Mouse (Mus musculus) heart, embryonic 12.5 days (tissue): ENCODE measurements at regions not wholly inside any gene's neighbourhood (a gene's known extent, or its start where the extent isn't known, plus 50 kb on each side); places are given as distances from the start of the nearest gene placed in this dataset.

ENCODE experiments used
- ATAC-seq: fragments of 200-750 bp; cut with Nextera tagmentation; 2 replicates; pipeline ENCODE4 v1.8.0; 2017; ENCODE audit warnings: moderate TSS enrichment, moderate library complexity; ENCODE audit not compliant: insufficient number of reproducible peaks, low FRiP score
- H3K27ac ChIP-seq: fragments of 300-500 bp; sonication (generic); 2 replicates; pipeline ENCODE4 v1.5.1; 2016; ENCODE audit warnings: mild to moderate bottlenecking, moderate library complexity; ENCODE audit not compliant: poor library complexity, severe bottlenecking
- H3K27me3 ChIP-seq: fragments of 300-500 bp; sonication (generic); replicated peaks from 2 replicates; pipeline ENCODE4 v1.6.1; 2016; ENCODE audit warnings: mild to moderate bottlenecking, moderate library complexity
- H3K36me3 ChIP-seq: fragments of 300-500 bp; sonication (generic); 2 replicates; pipeline ENCODE4 v1.6.1; 2016; ENCODE audit warnings: mild to moderate bottlenecking, moderate library complexity
- H3K4me1 ChIP-seq: fragments of 300-500 bp; sonication (generic); replicated peaks from 2 replicates; pipeline ENCODE4 v1.6.1; 2016; ENCODE audit warnings: mild to moderate bottlenecking
- H3K4me2 ChIP-seq: fragments of 300-500 bp; sonication (generic); 2 replicates; pipeline ENCODE4 v1.6.1; 2016; ENCODE audit warnings: mild to moderate bottlenecking, moderate library complexity
- H3K4me3 ChIP-seq: fragments of 300-500 bp; sonication (generic); 2 replicates; pipeline ENCODE4 v1.5.1; 2016; ENCODE audit warnings: mild to moderate bottlenecking
- H3K9ac ChIP-seq: fragments of 300-500 bp; sonication (generic); 2 replicates; pipeline ENCODE4 v1.6.1; 2016; ENCODE audit warnings: mild to moderate bottlenecking, moderate library complexity
- H3K9me3 ChIP-seq: fragments of 300-500 bp; sonication (generic); replicated peaks from 2 replicates; pipeline ENCODE4 v1.6.1; 2016; ENCODE audit warnings: mild to moderate bottlenecking, moderate library complexity
- whole genome bisulfite sequencing: fragments of 180-500 bp; shearing (Covaris S2); methylation state at CpG from one replicate; pipeline ENCODE4 v1.1.7; 2016; 5-methylcytosine and 5-hydroxymethylcytosine counted together

DNA sequence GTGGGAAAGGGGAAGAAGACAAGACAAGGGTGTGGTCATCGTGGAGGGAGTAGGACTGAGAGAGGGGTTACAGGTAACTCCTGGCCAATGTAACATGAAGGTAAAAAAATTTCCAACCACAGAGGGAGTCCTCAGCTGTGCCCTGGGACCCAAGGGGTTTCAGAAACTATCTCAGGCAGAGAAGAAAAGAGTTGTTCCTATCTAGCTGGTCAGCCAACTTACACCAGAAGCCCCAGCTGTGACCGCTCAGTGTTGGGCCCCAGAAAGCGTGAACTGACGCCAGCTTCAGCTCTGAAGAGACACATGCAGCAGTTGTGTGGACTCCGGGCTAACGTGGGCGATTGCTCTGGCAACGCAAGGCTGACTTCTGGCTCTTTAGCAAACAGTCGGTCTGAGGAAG is 52.2 kb downstream of the Rhob start:
- no peaks in the 10 kb centered on the region for H3K36me3 ChIP-seq
- H3K4me3 ChIP-seq, result no peak overlapping the region
- H3K9me3 ChIP-seq, result no peaks in the 10 kb centered on the region
- no peak overlapping the region for H3K27ac ChIP-seq
- 75% methylated on average over 9 of the region's 9 CpGs for WGBS
- H3K4me2 ChIP-seq, result no peak overlapping the region
- H3K27me3 ChIP-seq, result no peaks in the 10 kb centered on the region
- H3K4me1 ChIP-seq, result peaks cover 24% of the 10 kb centered on the region
- ATAC-seq, result no peak
- no peak overlapping the region for H3K9ac ChIP-seq

DNA sequence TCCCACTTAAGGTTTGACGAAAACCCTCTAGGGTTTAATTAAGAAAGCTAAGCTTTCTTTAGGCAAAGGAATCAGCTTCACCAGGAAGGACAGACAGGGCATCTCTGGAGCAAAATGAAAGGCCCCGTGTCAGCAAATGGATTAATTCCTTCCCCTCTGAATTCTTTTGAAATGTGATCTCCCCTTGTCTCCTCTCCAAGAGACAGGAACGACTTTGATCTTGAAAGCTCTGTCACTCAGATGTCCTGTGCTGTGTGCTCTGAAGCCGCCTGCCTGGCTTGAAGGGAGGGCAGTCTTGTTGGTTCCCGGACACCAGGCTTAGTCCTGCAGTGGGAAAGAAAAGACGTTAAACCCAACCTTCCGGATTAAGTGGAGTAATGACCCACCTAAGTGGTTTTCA is 52.8 kb downstream of the Rhob start:
- Histone ChIP-seq H3K9me3 (no peaks in the 10 kb centered on the region), H3K36me3 (no peaks in the 10 kb centered on the region), H3K4me2 (no peak overlapping the region), H3K27me3 (no peaks in the 10 kb centered on the region), H3K4me3 (no peak overlapping the region), H3K27ac (no peak overlapping the region), H3K4me1 (peaks cover 21% of the 10 kb centered on the region), H3K9ac (no peak overlapping the region)
- no peak for ATAC-seq
- WGBS, result 13% methylated on average over 7 of the region's 7 CpGs

DNA sequence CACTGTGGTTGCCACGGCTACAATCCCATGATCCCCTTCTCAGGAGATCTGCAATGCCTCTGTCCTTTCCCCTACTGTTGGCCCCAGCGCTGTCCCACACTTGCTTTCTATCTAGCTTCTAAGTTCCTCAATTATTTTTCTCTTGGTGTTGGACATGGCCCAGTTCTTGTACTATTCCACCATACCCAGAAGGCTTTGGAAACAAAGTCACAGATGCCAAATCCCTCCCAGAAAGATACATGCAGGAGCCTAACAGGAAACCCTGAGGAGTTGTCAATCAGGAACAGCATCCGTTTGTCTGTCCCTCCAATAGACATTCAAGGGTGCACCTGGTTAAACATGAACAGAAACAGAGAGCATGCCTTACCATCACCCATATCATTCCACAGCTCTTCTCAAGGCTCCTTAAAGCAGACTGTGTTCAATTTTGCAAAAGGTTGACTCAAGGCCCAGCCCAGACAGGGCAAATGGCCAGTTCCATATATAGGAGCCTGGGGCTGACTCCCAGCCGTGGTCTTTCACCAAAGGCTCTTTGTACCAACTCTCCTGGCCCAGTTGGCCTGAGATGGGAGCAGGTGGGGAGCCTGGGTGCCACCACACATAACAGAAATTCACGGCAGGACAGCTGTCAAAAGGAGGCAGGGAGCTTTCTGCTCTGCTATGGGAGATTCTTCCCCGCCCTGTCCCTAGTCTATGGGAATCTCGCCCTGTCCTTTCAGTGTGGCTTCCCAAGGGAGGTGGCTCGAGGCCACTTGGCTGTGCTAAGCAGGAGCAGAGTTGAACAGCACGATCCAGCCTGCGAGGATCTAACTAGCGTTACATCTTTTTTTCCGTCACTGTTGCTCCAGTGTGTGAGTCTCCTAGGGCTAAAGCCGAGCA is 54.6 kb downstream of the Rhob start:
- no peak overlapping the region for H3K27ac ChIP-seq
- H3K4me1 ChIP-seq, result peaks cover 23% of the 10 kb centered on the region
- WGBS, result 72% methylated on average over 13 of the region's 13 CpGs
- H3K27me3 ChIP-seq, result no peaks in the 10 kb centered on the region
- H3K36me3 ChIP-seq, result no peaks in the 10 kb centered on the region
- no peak overlapping the region for H3K9ac ChIP-seq
- H3K4me2 ChIP-seq, result no peak overlapping the region
- H3K9me3 ChIP-seq, result no peaks in the 10 kb centered on the region
- ATAC-seq, result no peak
- no peak overlapping the region for H3K4me3 ChIP-seq

DNA sequence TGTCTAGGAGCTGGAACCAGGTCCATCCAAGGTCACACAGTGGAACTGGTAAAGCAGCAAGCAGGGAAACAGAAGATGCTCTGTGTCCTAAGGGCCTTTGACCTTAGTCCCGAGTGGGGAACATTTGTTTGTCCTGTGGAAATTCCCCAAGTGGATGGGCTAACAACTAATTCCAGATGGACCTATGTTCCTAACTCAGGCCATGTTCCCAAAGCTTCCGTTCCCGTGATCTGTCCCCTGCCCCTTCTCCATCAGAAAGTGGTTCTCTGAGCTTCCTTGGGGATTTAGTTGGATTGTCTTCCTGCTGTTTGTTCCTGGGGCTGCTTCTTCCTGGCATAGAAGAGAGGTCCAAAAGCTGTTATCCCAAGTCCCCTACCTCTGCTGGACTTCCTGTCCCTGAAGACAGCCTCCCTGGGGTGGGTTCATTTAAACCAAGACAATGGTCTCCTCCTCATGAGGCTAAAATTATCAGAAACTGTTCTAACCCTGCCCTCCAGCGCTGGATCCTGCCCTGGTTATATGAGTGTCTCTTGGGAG is 55.8 kb downstream of the Rhob start:
- H3K27me3 ChIP-seq, result no peaks in the 10 kb centered on the region
- H3K4me1 ChIP-seq, result peaks cover 24% of the 10 kb centered on the region
- WGBS, result 62% methylated on average over 4 of the region's 4 CpGs
- H3K4me2 ChIP-seq, result no peak overlapping the region
- H3K27ac ChIP-seq, result no peak overlapping the region
- no peak overlapping the region for H3K9ac ChIP-seq
- no peak overlapping the region for H3K4me3 ChIP-seq
- H3K36me3 ChIP-seq, result no peaks in the 10 kb centered on the region
- H3K9me3 ChIP-seq, result no peaks in the 10 kb centered on the region
- no peak for ATAC-seq

DNA sequence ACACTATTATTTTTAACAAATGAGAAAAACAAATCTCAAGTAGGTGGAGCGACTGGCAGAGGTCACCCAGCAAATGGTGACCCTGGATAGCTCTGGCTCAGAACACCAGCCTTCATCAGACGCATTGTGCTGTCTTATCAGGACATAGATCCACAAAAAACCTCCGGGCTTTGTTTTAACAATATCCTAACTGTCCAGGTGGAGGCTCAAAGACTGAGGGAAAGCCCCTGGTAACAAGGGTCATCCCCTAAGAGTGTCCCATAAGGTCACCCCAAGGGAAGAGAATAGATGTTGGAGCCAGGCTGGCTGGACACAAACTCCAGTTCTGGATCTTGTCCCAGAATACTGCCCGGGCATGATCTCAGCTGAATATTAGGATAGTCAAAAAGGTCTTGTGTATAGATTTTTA is 56.6 kb downstream of the Rhob start:
- H3K27me3 ChIP-seq, result no peaks in the 10 kb centered on the region
- peaks cover 31% of the 10 kb centered on the region for H3K4me1 ChIP-seq

DNA sequence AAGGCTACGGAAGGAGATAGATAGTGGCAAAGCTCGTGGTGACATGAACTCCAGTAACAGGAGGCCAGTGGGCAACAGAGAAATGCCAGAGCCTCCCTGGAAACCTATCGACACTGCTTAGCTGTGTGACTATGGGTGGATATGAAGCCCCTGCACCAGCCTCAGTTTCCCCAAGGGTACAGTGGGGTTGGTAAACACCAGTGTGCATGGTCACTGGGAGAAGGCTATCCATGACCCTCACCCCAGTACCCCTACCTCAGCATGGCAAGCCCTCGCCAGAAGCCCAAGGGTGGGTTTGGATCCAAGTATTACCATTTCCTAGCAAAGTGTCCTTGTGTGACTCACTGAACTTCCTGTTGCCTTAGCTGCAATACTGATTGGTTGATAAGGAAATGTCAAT is 58.5 kb downstream of the Rhob start:
- Histone ChIP-seq H3K4me2 (no peak overlapping the region), H3K27me3 (no peaks in the 10 kb centered on the region), H3K4me3 (no peak overlapping the region), H3K4me1 (peaks cover 49% of the 10 kb centered on the region), H3K9ac (no peak overlapping the region), H3K36me3 (no peaks in the 10 kb centered on the region), H3K9me3 (no peaks in the 10 kb centered on the region), H3K27ac (no peak overlapping the region)
- 73% methylated on average over 4 of the region's 4 CpGs for WGBS
- ATAC-seq, result no peak

More for the DNA sequence above, 56.6 kb downstream of the Rhob start:
- Histone ChIP-seq H3K9ac (no peak overlapping the region), H3K36me3 (no peaks in the 10 kb centered on the region), H3K4me3 (no peak overlapping the region), H3K4me2 (no peak overlapping the region), H3K27ac (no peak overlapping the region), H3K9me3 (no peaks in the 10 kb centered on the region)
- no peak for ATAC-seq
- 51% methylated on average over 4 of the region's 4 CpGs for WGBS

DNA sequence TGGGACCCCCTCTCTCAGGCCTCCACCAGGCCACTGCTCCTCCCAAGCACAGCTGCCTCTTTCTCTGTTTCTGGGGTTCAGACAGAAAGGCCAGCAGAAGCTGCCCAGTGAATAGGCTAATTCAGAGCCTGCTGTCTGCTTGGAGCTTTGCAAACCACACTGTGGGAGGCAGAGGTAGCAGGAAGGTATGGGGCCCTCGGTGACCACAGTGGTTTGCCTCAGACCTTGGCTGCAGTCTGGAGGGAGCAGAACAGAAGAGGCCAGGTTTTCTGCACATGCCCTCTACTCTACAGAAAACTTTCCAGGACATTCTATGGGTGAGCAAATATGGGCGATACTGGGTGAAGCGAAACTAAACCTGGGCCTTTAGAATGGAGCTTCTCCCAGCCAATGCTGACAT is 59.4 kb downstream of the Rhob start:
- Histone ChIP-seq H3K9ac (no peak overlapping the region), H3K27ac (no peak overlapping the region), H3K4me1 (peaks cover 53% of the 10 kb centered on the region), H3K36me3 (no peaks in the 10 kb centered on the region), H3K4me2 (no peak overlapping the region), H3K27me3 (no peaks in the 10 kb centered on the region), H3K9me3 (no peaks in the 10 kb centered on the region), H3K4me3 (no peak overlapping the region)
- 80% methylated on average over 3 of the region's 3 CpGs for WGBS
- no peak for ATAC-seq

DNA sequence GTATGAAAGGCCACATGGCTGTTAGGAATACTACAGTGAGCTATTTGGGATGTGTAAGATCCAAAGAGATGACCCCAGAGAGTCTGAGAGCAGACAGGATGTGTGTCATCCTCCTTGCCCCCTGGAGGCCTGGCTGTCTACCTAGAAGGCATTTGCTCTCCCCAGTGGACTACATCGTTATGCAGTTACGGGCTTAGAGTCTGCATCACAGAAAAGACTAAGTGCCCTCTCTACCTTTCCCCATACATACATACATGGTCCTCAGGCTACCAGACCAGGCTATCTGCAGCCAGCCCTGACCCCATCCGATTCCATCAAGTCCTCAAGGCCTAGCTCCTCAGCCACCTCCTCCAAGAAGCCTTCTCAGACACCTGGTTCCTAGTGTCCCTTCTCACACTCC is 59.9 kb downstream of the Rhob start:
- Histone ChIP-seq H3K27ac (no peak overlapping the region), H3K4me3 (no peak overlapping the region), H3K4me2 (no peak overlapping the region), H3K4me1 (peaks cover 51% of the 10 kb centered on the region), H3K9ac (no peak overlapping the region), H3K27me3 (no peaks in the 10 kb centered on the region), H3K9me3 (no peaks in the 10 kb centered on the region), H3K36me3 (no peaks in the 10 kb centered on the region)
- 79% methylated on average over 3 of the region's 3 CpGs for WGBS
- ATAC-seq, result no peak

DNA sequence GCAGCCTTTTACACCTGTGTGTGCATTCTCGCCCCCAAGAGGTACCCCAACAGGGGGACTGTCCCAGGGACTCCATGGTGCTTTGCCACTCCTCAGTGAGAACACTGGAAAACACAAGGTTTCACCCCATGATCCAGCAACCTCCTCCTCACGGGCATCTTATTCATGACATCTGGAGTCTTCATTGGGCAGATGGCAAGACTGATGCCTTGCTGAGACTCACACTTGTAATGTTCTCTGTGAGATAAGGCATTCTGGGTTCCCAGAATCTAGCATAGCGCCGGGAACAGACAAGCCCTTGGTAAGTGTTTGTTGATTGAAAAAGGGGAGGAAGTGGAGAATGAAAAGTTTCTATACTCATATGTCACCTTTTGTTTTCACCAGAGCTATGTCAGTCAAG is 60.3 kb downstream of the Rhob start:
- H3K4me2 ChIP-seq, result no peak overlapping the region
- 65% methylated on average over 4 of the region's 4 CpGs for WGBS
- no peak overlapping the region for H3K4me3 ChIP-seq
- ATAC-seq, result no peak
- H3K9me3 ChIP-seq, result no peaks in the 10 kb centered on the region
- no peak overlapping the region for H3K9ac ChIP-seq
- H3K27me3 ChIP-seq, result no peaks in the 10 kb centered on the region
- H3K4me1 ChIP-seq, result peaks cover 55% of the 10 kb centered on the region
- H3K27ac ChIP-seq, result no peak overlapping the region
- no peaks in the 10 kb centered on the region for H3K36me3 ChIP-seq

DNA sequence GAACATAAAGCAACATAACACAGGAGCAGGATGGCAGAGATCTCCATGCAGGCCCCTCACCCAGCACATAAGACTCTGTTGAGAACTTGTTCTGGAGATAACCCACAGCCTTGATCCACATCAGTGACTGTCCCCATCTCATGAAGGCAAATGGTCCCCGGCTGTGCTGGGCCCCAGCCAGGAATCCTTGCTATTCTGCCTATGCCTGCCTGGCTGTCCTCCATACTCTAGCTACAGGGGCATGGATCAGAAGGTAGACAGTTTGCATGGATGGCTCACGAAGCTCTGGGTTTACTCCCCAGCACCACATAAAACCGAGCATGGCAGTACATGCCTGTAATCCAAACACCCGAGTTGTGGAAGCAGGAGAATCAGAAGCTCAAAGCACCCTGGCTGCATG is 61.2 kb downstream of the Rhob start:
- H3K4me2 ChIP-seq, result no peak overlapping the region
- 64% methylated on average over 4 of the region's 4 CpGs for WGBS
- H3K4me1 ChIP-seq, result peaks cover 58% of the 10 kb centered on the region

DNA sequence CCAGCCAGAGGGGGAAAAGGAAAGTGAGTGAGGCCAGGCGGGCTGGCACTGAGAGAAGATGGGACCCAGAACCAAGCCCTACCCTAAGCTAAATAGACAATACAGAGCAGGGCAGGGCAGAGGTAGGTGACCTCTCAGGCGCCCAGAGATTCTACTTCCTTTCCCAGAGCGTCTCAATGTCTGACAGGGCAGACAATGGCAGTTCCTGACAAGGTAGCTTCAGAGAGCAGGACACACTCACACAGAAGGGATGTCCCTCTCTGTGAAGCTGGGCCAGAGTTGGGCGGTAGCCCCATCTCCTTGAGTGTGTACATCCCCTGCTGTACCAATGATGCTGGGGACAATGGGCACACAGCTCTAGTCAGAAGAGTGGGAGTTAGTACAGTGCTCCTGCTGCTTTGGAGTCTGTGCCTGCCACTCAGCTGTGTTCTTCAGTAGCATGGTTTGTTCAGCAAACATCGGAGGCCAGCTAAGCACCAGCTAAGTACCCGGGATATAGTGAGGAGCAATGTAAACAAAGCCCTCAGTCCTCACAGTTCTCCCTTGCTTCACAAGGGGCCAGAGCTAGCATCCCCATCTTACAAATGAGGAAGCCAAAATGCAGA is 62.7 kb downstream of the Rhob start:
- Histone ChIP-seq H3K27me3 (no peaks in the 10 kb centered on the region), H3K4me3 (no peak overlapping the region), H3K36me3 (no peaks in the 10 kb centered on the region), H3K9me3 (no peaks in the 10 kb centered on the region), H3K4me2 (no peak overlapping the region), H3K27ac (no peak overlapping the region), H3K9ac (no peak overlapping the region), H3K4me1 (peaks cover 63% of the 10 kb centered on the region)
- WGBS, result 56% methylated on average over 6 of the region's 6 CpGs
- ATAC-seq, result no peak; the same call in 1 of the 2 replicates

More for the DNA sequence above, 61.2 kb downstream of the Rhob start:
- no peak overlapping the region for H3K9ac ChIP-seq
- H3K27ac ChIP-seq, result no peak overlapping the region
- no peaks in the 10 kb centered on the region for H3K9me3 ChIP-seq
- no peaks in the 10 kb centered on the region for H3K36me3 ChIP-seq
- H3K27me3 ChIP-seq, result no peaks in the 10 kb centered on the region
- no peak for ATAC-seq
- no peak overlapping the region for H3K4me3 ChIP-seq
